Mouse (Mus musculus): ENCODE data around the gene Gpr146. TPM values are rescaled to one million over a fixed set of nuclear protein-coding genes. Genes with fewer than 3 reads are reported as not detected.

Gpr146 gene
- polyA plus RNA-seq (2014; fragmentation: Illumina TruSeq; extraction: RNeasy Lipid Tissue Mini Kit (QIAGEN cat#74804); ENCODE audit: low read depth, low replicate concordance) = 14.4 TPM

GRCm38 (mm10) chr5:139377468-139378270 lies at the start of gene Gpr146:
Gpr146 (plus strand) TSS chr5:139377697.

GRCm38 (mm10) chr5:139351134-139351533 lies 26.4 kb upstream of the Gpr146 start, which contains the start of gene Cox19:
Cox19 (minus strand) TSS chr5:139351418.

GRCm38 (mm10) chr5:139352317-139352716 lies 25.2 kb upstream of the Gpr146 start, which contains the start of gene Cyp2w1:
Cyp2w1 (plus strand) TSS chr5:139352617.

GRCm38 (mm10) chr5:139404801-139405401 lies 27.4 kb downstream of the Gpr146 start, which contains the start of gene C130050O18Rik:
C130050O18Rik (plus strand) TSS chr5:139405280.

DNA sequence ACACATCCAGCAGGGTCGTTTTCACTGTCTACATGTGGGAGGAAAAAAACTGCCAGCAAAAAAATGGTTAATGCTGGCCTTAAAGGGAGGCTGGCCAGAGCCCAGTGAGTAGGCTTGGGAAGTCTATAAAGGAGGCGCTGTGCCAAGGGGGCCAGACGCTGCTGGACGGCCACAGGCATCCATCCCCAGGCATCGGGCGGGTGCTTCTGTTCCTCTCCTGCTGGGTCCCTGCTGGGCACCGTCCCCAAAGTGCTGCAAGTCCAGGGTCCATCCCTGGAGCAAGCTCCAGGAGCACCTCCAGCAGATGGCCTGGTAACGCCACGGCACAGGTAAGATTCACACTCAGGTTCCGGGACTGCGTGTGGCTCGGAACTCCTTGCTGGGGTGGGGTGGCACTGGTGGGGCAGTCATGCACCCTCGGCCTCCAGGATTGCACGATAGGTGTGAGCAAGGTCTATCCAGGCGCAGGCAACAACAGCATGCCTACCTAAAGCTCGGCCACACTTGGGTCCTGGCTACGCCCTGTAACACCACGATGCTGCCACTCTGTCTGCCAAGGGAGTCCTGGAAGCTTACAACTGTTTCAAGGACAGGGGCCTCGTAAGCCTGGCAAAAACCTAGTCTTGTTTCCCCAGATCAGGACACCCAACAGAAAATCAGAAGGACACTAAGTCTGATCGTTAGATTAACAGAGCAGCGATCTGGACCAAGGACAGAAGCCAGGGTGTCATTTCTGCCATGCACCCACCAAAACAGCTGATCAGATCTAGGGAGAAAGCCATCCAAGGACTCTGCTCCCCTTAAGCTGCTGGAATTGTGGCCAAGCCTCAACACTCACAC lies 45.7 kb downstream of the Gpr146 start, which contains the start of gene Gper1:
Gper1 (plus strand) TSS at position 126 of the 840 bp plus-strand sequence.

Other genes with a start within 250 kb of the Gpr146 start
- 2.5 TPM for gene Prkar1b, start 227.7 kb upstream of the Gpr146 start, polyA plus RNA-seq (2014; fragmentation: Illumina TruSeq; extraction: RNeasy Lipid Tissue Mini Kit (QIAGEN cat#74804); ENCODE audit: low read depth, low replicate concordance)
- gene Dnaaf5, start 227.5 kb upstream of the Gpr146 start, polyA plus RNA-seq (2014; fragmentation: Illumina TruSeq; extraction: RNeasy Lipid Tissue Mini Kit (QIAGEN cat#74804); ENCODE audit: low read depth, low replicate concordance) = 8.5 TPM
- gene Sun1, start 177.1 kb upstream of the Gpr146 start, polyA plus RNA-seq (2014; fragmentation: Illumina TruSeq; extraction: RNeasy Lipid Tissue Mini Kit (QIAGEN cat#74804); ENCODE audit: low read depth, low replicate concordance) = 40.8 TPM
- gene Get4, start 125.4 kb upstream of the Gpr146 start, polyA plus RNA-seq (2014; fragmentation: Illumina TruSeq; extraction: RNeasy Lipid Tissue Mini Kit (QIAGEN cat#74804); ENCODE audit: low read depth, low replicate concordance) = 57.6 TPM
- 5.2 TPM for gene Adap1, start 52.1 kb upstream of the Gpr146 start, polyA plus RNA-seq (2014; fragmentation: Illumina TruSeq; extraction: RNeasy Lipid Tissue Mini Kit (QIAGEN cat#74804); ENCODE audit: low read depth, low replicate concordance)
- 45.5 TPM for gene Cox19, start 26.3 kb upstream of the Gpr146 start, polyA plus RNA-seq (2014; fragmentation: Illumina TruSeq; extraction: RNeasy Lipid Tissue Mini Kit (QIAGEN cat#74804); ENCODE audit: low read depth, low replicate concordance)
- gene Cyp2w1, start 25.1 kb upstream of the Gpr146 start, polyA plus RNA-seq (2014; fragmentation: Illumina TruSeq; extraction: RNeasy Lipid Tissue Mini Kit (QIAGEN cat#74804); ENCODE audit: low read depth, low replicate concordance) = not detected
- 0.82 TPM for gene C130050O18Rik, start 27.6 kb downstream of the Gpr146 start, polyA plus RNA-seq (2014; fragmentation: Illumina TruSeq; extraction: RNeasy Lipid Tissue Mini Kit (QIAGEN cat#74804); ENCODE audit: low read depth, low replicate concordance)
- 7.0 TPM for gene Gper1, start 45.5 kb downstream of the Gpr146 start, polyA plus RNA-seq (2014; fragmentation: Illumina TruSeq; extraction: RNeasy Lipid Tissue Mini Kit (QIAGEN cat#74804); ENCODE audit: low read depth, low replicate concordance)
- gene 3110082I17Rik, start 82.8 kb downstream of the Gpr146 start, polyA plus RNA-seq (2014; fragmentation: Illumina TruSeq; extraction: RNeasy Lipid Tissue Mini Kit (QIAGEN cat#74804); ENCODE audit: low read depth, low replicate concordance) = 11.1 TPM
- 16.9 TPM for gene Zfand2a, start 106.9 kb downstream of the Gpr146 start, polyA plus RNA-seq (2014; fragmentation: Illumina TruSeq; extraction: RNeasy Lipid Tissue Mini Kit (QIAGEN cat#74804); ENCODE audit: low read depth, low replicate concordance)
- not detected for gene Uncx, start 165.8 kb downstream of the Gpr146 start, polyA plus RNA-seq (2014; fragmentation: Illumina TruSeq; extraction: RNeasy Lipid Tissue Mini Kit (QIAGEN cat#74804); ENCODE audit: low read depth, low replicate concordance)

All from adipose tissue, adult 10 weeks (tissue).